Mouse (Mus musculus): ENCODE measurements around the gene D5Ertd579e. TPM values are rescaled to one million over a fixed set of nuclear protein-coding genes. Genes with fewer than 3 reads are reported as not detected.

Gene D5Ertd579e
- polyA plus RNA-seq, 1 experiment from 2014 or later: 30.2 TPM

DNA sequence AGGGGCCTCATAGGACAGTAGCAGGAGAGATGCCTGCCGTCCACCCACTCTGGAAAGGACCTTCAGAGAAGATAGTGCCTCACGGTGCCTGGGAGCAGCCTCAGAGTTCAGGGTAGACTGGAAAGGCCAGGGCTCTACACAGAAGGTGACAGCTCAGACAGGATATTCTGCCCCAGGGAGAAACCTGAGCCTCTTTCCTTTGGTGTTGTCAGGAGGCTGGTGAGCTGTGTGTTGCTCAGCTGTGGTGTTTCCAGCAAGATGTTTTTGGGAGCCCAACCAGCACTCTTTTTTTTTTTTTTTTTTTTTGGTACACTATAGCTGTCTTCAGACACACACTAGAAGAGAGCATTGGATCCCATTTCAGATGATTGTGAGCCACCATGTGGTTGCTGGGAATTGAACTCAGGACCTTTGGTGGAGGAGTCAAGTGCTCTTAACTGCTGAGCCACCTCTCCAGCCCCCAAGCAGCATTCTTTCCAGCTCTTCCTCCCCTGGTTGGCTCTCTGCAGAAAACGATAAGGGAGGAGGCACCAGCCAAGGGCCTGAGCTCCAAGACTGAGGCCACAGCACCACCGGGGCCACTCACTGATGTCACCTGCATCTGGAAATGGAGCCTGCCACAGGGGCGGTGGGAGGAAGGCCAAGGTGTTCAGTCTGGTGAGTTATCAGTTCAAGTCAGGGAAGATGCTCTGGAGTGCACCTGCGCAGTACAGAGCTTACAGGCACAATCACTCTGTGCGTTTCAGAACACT is 36.3 kb upstream of the D5Ertd579e start:
- Histone ChIP-seq H3K9ac (ENCODE audit: low read length) (no peak overlapping the region), H3K4me3 (ENCODE audit: low read depth, low read length) (no peak overlapping the region), H3K36me3 (ENCODE audit: control insufficient read depth, insufficient read depth, low read length) (no peaks in the 10 kb centered on the region), H3K27me3 (replicated peaks; ENCODE audit: control insufficient read depth, insufficient read depth, low read length) (no peaks in the 10 kb centered on the region), H3K9me3 (replicated peaks; ENCODE audit: control insufficient read depth, low read length) (no peaks in the 10 kb centered on the region), H3K27ac (ENCODE audit: low read depth, low read length) (no peak overlapping the region), H3K4me1 (ENCODE audit: control insufficient read depth, insufficient read depth, low read length) (no peaks in the 10 kb centered on the region), H3K4me2 (ENCODE audit: low read length) (no peak overlapping the region)
- 79% methylated on average over 7 of the region's 7 CpGs for WGBS
- no peak for DNase-seq (ENCODE audit: low spot score)
- ATAC-seq: no peak

DNA sequence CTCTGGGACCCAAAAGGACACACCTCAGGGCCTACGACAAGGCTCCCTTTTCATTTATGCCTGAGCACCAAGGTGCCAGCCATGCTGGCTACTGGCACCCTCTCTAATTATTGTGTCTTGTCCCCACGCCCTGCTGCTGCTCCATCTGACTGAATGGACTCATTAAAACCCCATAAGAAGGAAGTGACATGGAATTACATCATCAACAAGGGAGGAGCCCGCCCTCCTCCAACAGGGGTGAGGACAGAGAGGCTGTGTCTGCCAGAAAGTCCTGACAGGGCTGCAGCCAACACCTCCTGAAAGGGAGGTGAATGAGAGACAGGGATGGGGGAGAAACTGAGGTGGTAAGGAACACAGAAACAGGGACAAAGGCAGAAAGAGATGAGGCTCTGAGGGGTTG is 34.9 kb upstream of the D5Ertd579e start:
- no peaks in the 10 kb centered on the region for H3K4me1 ChIP-seq (ENCODE audit: control insufficient read depth, insufficient read depth, low read length)
- WGBS: 38% methylated on average over 3 of the region's 3 CpGs
- no peaks in the 10 kb centered on the region for H3K9me3 ChIP-seq (replicated peaks; ENCODE audit: control insufficient read depth, low read length)
- no peak overlapping the region for H3K27ac ChIP-seq (ENCODE audit: low read depth, low read length)
- no peak overlapping the region for H3K9ac ChIP-seq (ENCODE audit: low read length)
- no peaks in the 10 kb centered on the region for H3K36me3 ChIP-seq (ENCODE audit: control insufficient read depth, insufficient read depth, low read length)
- H3K4me3 ChIP-seq (ENCODE audit: low read depth, low read length): no peak overlapping the region
- no peaks in the 10 kb centered on the region for H3K27me3 ChIP-seq (replicated peaks; ENCODE audit: control insufficient read depth, insufficient read depth, low read length)
- H3K4me2 ChIP-seq (ENCODE audit: low read length): no peak overlapping the region
- 0 out of 2 replicates have a peak, but pooled peaks have one; percentile 32 for ATAC-seq
- peak; percentile 30 for DNase-seq (ENCODE audit: low spot score)

DNA sequence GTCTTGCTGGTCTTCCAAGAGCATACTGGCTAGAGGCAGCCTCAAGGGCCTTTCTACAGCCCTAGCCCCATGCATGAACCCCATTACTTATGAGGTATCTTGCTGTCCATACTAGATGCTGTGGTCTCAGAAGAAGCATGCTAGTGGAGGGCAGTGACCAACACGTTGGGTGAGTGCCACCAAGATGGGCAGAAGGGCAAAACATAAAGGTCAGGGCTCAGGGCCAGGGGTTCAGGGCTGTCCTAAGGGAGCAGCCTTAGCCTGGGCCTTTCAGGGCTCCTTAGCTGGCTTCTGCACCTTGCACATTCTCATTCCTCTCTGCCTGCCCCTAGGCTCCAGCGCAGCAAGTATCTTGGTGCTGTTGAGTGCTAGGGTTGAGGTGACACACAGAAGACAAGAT is 34.1 kb upstream of the D5Ertd579e start:
- Histone ChIP-seq H3K9me3 (replicated peaks; ENCODE audit: control insufficient read depth, low read length) (no peaks in the 10 kb centered on the region), H3K27ac (ENCODE audit: low read depth, low read length) (no peak overlapping the region), H3K4me3 (ENCODE audit: low read depth, low read length) (no peak overlapping the region), H3K4me2 (ENCODE audit: low read length) (no peak overlapping the region), H3K4me1 (ENCODE audit: control insufficient read depth, insufficient read depth, low read length) (no peaks in the 10 kb centered on the region), H3K27me3 (replicated peaks; ENCODE audit: control insufficient read depth, insufficient read depth, low read length) (no peaks in the 10 kb centered on the region), H3K9ac (ENCODE audit: low read length) (no peak overlapping the region), H3K36me3 (ENCODE audit: control insufficient read depth, insufficient read depth, low read length) (no peaks in the 10 kb centered on the region)
- ATAC-seq (no peak), DNase-seq (ENCODE audit: low spot score) (no peak)
- 90% methylated on average over 2 of the region's 2 CpGs for WGBS

DNA sequence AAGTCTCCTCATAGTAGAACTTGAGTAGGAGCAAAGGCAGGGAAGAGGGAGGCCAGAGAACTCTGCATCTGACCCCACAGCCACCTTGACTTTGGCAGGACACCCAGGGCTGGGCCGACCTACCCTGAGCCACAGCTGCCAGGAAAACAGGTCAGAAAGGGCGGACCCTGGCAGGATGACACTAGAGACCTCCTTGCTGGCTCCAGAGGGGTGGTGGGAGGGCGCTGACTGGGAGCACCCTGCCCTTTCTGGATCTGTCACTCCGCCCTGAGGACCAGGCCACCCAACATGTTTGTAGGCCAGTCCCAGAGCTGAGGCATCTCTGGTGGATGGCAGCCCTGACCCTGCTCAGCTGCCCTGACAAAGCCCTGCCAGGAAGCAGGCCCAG is 33.3 kb upstream of the D5Ertd579e start:
- Histone ChIP-seq H3K4me1 (ENCODE audit: control insufficient read depth, insufficient read depth, low read length) (no peaks in the 10 kb centered on the region), H3K27me3 (replicated peaks; ENCODE audit: control insufficient read depth, insufficient read depth, low read length) (no peaks in the 10 kb centered on the region), H3K4me2 (ENCODE audit: low read length) (no peak overlapping the region), H3K9me3 (replicated peaks; ENCODE audit: control insufficient read depth, low read length) (no peaks in the 10 kb centered on the region), H3K4me3 (ENCODE audit: low read depth, low read length) (no peak overlapping the region), H3K27ac (ENCODE audit: low read depth, low read length) (no peak overlapping the region), H3K36me3 (ENCODE audit: control insufficient read depth, insufficient read depth, low read length) (no peaks in the 10 kb centered on the region), H3K9ac (ENCODE audit: low read length) (no peak overlapping the region)
- 87% methylated on average over 4 of the region's 4 CpGs for WGBS
- no peak for DNase-seq (ENCODE audit: low spot score)
- no peak for ATAC-seq

DNA sequence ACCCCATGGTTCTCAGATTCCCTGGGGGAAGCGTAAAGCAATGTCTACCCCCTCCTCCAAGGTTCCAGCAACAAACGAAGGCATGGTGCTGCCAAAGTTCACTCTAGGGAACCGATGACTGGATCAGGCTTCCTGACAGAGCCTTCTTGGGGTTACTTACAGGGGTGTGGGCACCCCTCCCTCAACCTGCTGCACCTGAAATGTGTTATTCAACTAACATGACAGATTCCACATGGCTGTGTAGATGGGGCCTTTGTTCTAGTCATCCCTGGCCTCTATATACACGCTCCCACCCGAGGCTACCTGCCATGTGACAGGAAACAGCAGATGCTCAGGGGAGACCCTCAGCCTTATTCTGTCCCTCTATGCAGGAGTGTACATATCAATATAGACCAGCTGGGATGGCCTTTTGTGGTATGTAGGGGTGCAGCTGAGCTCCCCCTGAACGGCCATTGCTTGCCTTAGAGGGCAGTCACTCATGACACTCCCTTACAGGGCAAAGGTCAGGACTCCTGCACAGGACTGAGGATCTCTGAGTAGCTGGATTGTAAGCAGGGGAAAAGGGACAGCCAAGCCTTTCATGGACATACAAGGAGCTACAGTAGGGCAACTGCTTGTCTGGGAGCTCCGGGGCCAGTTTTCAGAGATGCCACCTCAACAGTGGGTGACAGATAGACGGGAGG is 32.7 kb upstream of the D5Ertd579e start:
- Histone ChIP-seq H3K36me3 (ENCODE audit: control insufficient read depth, insufficient read depth, low read length) (no peaks in the 10 kb centered on the region), H3K27ac (ENCODE audit: low read depth, low read length) (no peak overlapping the region), H3K4me3 (ENCODE audit: low read depth, low read length) (no peak overlapping the region), H3K4me1 (ENCODE audit: control insufficient read depth, insufficient read depth, low read length) (no peaks in the 10 kb centered on the region), H3K4me2 (ENCODE audit: low read length) (no peak overlapping the region), H3K9ac (ENCODE audit: low read length) (no peak overlapping the region), H3K9me3 (replicated peaks; ENCODE audit: control insufficient read depth, low read length) (no peaks in the 10 kb centered on the region), H3K27me3 (replicated peaks; ENCODE audit: control insufficient read depth, insufficient read depth, low read length) (no peaks in the 10 kb centered on the region)
- WGBS: 86% methylated on average over 8 of the region's 8 CpGs
- no peak for DNase-seq (ENCODE audit: low spot score)
- no peak for ATAC-seq

DNA sequence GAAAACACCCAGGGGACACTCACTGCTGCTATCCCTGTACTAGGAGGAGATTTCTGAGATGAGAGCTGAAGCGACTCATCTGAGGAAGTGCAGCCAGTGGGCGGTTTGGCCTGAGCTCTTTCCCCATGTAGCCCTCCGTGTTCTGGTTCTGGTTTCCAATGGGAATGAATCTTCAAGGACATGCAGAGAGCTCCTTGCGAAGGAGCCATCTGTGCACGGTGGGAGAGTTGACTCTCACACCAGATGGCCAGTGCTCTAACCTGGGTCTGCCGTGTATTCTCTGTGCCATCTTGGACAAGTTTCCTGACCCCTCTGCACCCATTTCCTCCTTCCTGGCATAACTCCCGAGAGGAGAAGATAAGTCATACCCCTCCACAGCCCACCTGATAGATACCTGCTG is 32.0 kb upstream of the D5Ertd579e start:
- Histone ChIP-seq H3K27me3 (replicated peaks; ENCODE audit: control insufficient read depth, insufficient read depth, low read length) (no peaks in the 10 kb centered on the region), H3K9ac (ENCODE audit: low read length) (no peak overlapping the region), H3K4me1 (ENCODE audit: control insufficient read depth, insufficient read depth, low read length) (no peaks in the 10 kb centered on the region), H3K4me2 (ENCODE audit: low read length) (no peak overlapping the region), H3K4me3 (ENCODE audit: low read depth, low read length) (no peak overlapping the region), H3K36me3 (ENCODE audit: control insufficient read depth, insufficient read depth, low read length) (no peaks in the 10 kb centered on the region), H3K27ac (ENCODE audit: low read depth, low read length) (no peak overlapping the region), H3K9me3 (replicated peaks; ENCODE audit: control insufficient read depth, low read length) (no peaks in the 10 kb centered on the region)
- ATAC-seq: no peak
- WGBS: 78% methylated on average over 7 of the region's 7 CpGs
- DNase-seq (ENCODE audit: low spot score): no peak

DNA sequence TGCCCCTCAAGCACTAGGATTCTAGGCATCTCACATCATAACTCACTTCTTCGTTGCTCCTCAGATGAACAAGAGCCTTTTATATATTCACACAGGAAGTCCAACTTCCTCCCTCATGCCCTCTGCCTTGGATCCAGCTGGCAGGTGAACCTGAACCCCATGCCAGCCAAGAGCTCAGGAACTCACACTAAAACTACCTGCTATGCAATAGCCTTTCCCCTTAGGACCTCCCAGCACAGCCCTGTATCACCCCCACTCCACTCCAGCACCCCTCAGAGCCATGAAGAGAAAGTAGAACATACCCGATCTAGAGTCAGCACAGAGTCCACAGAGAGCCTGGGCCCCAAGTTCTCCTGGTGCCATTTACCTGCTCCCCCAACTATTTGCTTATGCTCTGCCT is 31.3 kb upstream of the D5Ertd579e start:
- Histone ChIP-seq H3K27me3 (replicated peaks; ENCODE audit: control insufficient read depth, insufficient read depth, low read length) (no peaks in the 10 kb centered on the region), H3K4me3 (ENCODE audit: low read depth, low read length) (no peak overlapping the region), H3K9me3 (replicated peaks; ENCODE audit: control insufficient read depth, low read length) (no peaks in the 10 kb centered on the region), H3K4me2 (ENCODE audit: low read length) (no peak overlapping the region), H3K27ac (ENCODE audit: low read depth, low read length) (no peak overlapping the region), H3K9ac (ENCODE audit: low read length) (no peak overlapping the region), H3K4me1 (ENCODE audit: control insufficient read depth, insufficient read depth, low read length) (no peaks in the 10 kb centered on the region), H3K36me3 (ENCODE audit: control insufficient read depth, insufficient read depth, low read length) (no peaks in the 10 kb centered on the region)
- DNase-seq (ENCODE audit: low spot score) (no peak), ATAC-seq (no peak)
- WGBS: 59% methylated on average over 2 of the region's 2 CpGs

DNA sequence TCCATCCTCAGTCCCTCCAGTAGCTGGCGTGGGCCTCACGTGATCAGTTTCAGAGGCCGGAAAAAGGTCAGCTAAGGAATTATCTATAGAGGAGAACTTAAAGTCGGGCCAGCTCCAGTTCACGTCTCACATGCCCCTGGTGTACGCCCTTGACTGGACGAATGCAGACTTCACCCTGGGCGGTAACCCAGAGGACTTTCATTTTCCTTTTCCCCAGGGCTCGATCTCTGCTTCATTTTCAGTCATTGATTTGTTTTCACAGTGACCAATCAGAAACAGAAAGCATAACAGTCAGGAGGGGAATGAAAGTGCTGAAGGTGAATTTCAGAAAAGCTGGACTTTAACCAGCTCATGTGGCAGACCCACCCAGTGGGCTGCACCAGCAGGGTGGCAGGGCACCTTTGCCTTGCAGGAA is 30.6 kb upstream of the D5Ertd579e start:
- H3K27me3 ChIP-seq (replicated peaks; ENCODE audit: control insufficient read depth, insufficient read depth, low read length): no peaks in the 10 kb centered on the region

DNA sequence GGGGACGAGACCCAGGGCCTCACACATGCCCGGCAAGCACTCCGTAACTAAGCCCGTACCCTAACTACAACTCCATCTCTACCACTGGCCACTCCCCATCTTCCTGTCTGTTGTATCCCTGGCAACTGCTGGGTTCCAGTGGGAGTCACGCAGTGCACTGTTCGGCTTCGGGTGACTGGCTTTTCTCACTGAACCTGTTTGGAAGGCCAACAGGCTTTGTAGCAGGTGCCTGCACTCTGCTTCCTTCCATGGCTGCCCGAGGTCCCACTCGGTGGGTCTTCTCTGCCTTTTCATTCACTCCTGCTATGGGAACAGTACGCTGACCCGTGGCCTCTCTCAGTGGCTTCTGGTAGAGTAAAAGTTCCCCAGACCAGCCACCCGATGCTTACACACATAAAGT is 30.0 kb upstream of the D5Ertd579e start:
- no peak overlapping the region for H3K4me3 ChIP-seq (ENCODE audit: low read depth, low read length)
- DNase-seq (ENCODE audit: low spot score) (no peak), ATAC-seq (no peak)
- H3K4me2 ChIP-seq (ENCODE audit: low read length): no peak overlapping the region
- H3K27ac ChIP-seq (ENCODE audit: low read depth, low read length): no peak overlapping the region
- H3K27me3 ChIP-seq (replicated peaks; ENCODE audit: control insufficient read depth, insufficient read depth, low read length): no peaks in the 10 kb centered on the region
- no peak overlapping the region for H3K9ac ChIP-seq (ENCODE audit: low read length)
- no peaks in the 10 kb centered on the region for H3K9me3 ChIP-seq (replicated peaks; ENCODE audit: control insufficient read depth, low read length)
- H3K36me3 ChIP-seq (ENCODE audit: control insufficient read depth, insufficient read depth, low read length): no peaks in the 10 kb centered on the region
- no peaks in the 10 kb centered on the region for H3K4me1 ChIP-seq (ENCODE audit: control insufficient read depth, insufficient read depth, low read length)
- 77% methylated on average over 11 of the region's 12 CpGs for WGBS

More for the DNA sequence above, 30.6 kb upstream of the D5Ertd579e start:
- Histone ChIP-seq H3K4me2 (ENCODE audit: low read length) (no peak overlapping the region), H3K4me3 (ENCODE audit: low read depth, low read length) (no peak overlapping the region), H3K36me3 (ENCODE audit: control insufficient read depth, insufficient read depth, low read length) (no peaks in the 10 kb centered on the region), H3K9ac (ENCODE audit: low read length) (no peak overlapping the region), H3K9me3 (replicated peaks; ENCODE audit: control insufficient read depth, low read length) (no peaks in the 10 kb centered on the region), H3K27ac (ENCODE audit: low read depth, low read length) (no peak overlapping the region), H3K4me1 (ENCODE audit: control insufficient read depth, insufficient read depth, low read length) (no peaks in the 10 kb centered on the region)
- ATAC-seq: no peak
- WGBS: 73% methylated on average over 9 of the region's 9 CpGs
- no peak for DNase-seq (ENCODE audit: low spot score)
